Mouse (Mus musculus): ENCODE data around the gene Clec18a. TPM values are rescaled to one million over a fixed set of nuclear protein-coding genes. Genes with fewer than 3 reads are reported as not detected.
"Not testable (repeated sequence)": the region's sequence is repeated elsewhere in the genome, so short reads cannot be mapped to it uniquely, and the experiment has no call there.

Gene Clec18a
- polyA plus RNA-seq, 1 experiment: 29.4 TPM

- no peak for DNase-seq (ENCODE audit: low read depth)
These were observed 36.0 kb downstream of the Clec18a start, which contains the start of gene Exosc6 for GRCm38 (mm10) chr8:111056158-111056663. Gene Exosc6 (plus strand): TSS chr8:111056339.

DNA sequence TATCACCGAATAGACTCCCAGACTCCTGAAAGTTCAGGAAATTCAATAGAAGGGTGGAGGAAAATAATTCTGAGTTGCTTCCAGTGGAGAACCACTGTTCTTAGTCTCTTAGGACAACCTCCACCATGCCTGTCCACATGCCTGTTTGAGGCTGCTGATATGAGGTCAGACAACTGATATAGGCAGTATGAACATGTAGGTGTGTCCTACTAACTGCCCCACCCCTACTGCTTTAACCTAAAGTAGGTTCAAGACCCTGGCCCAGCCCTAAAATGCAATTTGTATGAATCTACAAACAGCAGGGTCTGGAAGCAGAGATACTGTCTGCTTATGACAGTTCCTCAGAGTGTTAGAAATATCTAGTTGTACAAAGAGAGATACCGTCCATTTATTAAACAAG is 36.6 kb downstream of the Clec18a start:
- no peak for DNase-seq (ENCODE audit: low read depth)

DNA sequence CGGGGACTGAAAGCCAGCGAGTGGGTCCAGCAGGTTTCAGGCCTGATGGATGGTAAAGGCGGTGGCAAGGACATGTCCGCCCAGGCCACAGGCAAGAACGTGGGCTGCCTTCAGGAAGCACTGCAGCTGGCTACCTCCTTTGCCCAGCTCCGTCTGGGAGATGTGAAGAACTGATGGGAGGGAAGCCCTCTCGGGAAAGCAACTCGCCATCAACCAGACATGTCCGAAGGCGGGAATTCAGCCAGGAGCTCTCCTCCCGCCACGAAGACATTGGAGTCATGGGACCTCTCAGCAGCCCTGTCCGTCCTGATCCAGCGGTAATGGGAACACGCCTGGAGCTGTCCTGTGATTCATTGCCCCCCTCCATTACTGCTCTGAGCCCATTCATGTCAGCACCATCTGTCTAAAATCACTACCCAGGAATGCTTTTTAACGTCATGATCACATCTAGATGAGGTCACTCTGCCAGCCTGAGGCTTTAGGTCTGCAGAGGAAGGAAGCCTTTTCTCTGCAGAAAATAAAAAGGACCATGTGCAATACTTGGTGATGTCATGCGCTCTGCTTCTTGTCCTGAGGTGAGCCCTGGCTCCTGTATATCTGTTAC is 37.1 kb downstream of the Clec18a start:
- no peak for DNase-seq (ENCODE audit: low read depth)

GRCm38 (mm10) chr8:111053827-111054518 is 38.3 kb downstream of the Clec18a start:
- no peak for DNase-seq (ENCODE audit: low read depth)

GRCm38 (mm10) chr8:111049106-111049505 is 43.1 kb downstream of the Clec18a start:
- DNase-seq (ENCODE audit: low read depth): no peak

DNA sequence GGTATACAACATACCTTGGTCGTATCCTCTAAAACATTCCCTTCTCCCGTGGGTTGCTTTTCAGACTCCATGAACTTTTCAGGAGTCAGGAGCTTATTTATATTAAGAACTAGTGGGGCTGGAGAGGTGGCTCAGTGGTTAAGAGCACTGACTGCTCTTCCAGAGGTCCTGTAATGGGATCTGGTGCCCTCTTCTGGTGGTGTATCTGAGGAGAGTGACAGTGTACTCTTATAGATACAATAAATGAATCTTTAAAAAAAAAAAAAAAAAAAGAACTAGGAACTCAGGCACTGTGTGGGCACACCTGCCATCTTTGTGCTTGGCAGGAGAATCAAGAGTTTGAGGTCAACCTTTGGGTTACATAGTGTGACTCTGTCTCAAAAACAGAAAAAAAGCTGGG is 43.5 kb downstream of the Clec18a start:
- no peak for DNase-seq (ENCODE audit: low read depth)

GRCm38 (mm10) chr8:111044003-111044734 is 48.1 kb downstream of the Clec18a start:
- DNase-seq (ENCODE audit: low read depth): no peak

- no peak for DNase-seq (ENCODE audit: low read depth)
These were observed 49.7 kb downstream of the Clec18a start for GRCm38 (mm10) chr8:111042546-111042945.

GRCm38 (mm10) chr8:111036591-111036990 is 55.6 kb downstream of the Clec18a start:
- DNase-seq (ENCODE audit: low read depth): no peak

DNA sequence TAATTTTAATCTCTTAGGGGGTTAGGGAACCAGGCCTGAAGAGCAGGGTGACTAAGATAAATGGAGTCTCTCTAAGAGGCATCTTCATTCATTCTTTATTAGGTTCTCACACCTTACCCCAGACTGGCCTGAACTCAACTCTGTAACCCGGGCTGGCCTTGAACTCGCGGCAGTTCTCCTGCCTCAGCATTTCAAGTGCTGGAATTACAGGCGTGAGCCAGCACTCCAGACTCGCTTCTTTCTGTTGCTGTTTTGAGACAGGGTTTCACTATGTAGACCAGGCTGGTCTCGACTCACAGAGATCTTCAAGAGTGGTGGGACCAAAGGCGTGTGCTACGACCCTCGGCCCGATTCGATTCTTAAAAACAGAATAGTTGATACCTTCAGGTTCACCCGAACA is 58.0 kb downstream of the Clec18a start:
- no peak for DNase-seq (ENCODE audit: low read depth)

DNA sequence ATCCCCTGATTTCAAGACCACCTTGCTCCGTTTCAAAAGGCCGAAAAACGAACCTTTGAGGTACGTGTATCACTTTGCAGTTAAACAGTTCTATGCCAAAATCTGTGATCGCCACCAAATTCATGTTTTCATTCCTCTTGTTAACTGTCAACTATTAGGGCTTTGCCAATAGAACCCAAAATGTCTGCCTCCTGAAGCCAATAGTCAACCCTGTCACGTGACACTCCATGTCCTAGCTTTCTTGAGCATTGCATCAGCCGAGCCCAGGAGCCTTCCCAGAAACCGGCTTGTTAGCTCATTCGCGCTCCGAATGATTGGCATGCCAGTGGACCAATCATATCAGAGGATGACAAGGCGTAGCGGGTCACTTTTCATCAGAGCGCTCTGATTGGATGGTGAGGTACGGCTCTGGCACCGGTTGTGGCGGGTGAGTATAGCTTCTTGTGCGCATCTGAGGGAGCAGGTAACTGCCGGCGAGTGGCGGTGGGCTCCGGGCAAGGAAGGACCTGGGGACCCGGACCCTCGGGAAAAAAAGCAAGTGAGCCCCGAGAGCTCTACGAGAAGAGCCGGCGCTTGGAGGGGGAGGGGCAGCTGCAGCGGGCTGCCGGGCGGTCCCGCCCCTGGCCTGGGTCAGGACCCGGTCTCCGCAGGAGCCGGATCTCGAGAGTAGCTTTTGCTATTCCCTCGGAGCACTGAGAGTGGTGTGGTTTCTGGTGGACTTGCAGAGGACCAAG is 58.6 kb downstream of the Clec18a start:
- peak; percentile 99 for DNase-seq (ENCODE audit: low read depth)

DNA sequence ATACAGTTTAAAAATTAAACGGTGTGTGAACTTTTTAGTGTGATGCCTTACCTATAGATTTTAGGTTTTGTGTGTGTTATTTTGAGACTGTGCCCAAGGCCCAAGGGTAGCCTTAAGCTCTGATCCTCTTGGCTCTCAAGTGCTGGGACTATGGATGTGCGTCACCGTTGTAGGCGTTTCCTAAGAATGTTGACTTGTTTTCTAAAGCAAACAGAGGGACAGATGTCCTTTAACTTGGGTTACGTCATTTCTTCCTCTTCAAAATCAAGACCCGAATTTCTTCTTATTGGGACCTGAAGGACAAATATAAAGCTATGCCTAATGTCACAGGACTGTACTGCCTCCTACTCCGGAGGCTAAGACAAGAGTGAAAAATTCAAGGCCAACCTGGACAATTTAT is 59.3 kb downstream of the Clec18a start, which contains the start of gene Aars:
Aars (plus strand) TSS at position 229 of the 400 bp plus-strand sequence.
- DNase-seq (ENCODE audit: low read depth): no peak

DNA sequence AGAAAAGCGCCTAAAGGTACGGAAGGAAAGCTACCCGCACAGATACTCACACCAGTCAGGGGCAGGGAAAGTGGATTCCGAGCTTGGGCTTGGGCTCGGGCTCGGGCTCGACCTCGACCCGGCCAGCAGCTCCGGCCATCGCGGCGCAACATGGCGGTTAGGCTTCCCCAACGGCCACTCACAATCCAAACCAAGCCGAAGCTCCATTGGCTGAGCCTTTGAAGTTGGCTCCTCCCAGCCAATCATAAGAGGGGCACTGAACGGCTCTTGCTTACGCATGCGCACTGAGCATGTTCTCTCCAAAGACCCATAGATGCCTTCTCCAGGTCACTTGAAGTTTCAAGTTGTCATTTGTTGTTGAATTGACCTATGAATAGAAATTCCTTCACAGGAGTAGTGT is 60.7 kb downstream of the Clec18a start, which contains the start of gene Ddx19b:
Ddx19b (minus strand) TSS at position 180 of the 400 bp plus-strand sequence.
- no peak for DNase-seq (ENCODE audit: low read depth)

DNA sequence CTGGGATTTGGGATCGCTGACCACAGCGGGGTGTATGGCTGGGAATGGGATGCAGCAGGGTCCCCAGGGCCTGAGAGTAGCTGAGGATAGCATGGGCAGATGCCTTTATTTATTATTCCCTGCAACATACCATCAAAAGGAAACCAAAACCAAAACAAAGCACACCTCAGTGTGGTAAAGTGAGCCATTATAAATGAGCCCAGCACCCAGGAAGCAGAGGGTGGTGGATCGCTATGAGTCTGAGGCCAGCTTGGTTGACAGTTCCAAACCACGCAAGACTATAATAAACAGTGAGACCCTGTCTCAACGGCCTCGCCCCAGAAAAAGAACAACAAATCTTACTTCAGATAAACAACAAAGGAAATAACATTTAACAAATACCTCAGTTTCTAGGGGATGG is 62.2 kb downstream of the Clec18a start:
- DNase-seq (ENCODE audit: low read depth): no peak

GRCm38 (mm10) chr8:111029589-111029988 is 62.6 kb downstream of the Clec18a start:
- no peak for DNase-seq (ENCODE audit: low read depth)

DNA sequence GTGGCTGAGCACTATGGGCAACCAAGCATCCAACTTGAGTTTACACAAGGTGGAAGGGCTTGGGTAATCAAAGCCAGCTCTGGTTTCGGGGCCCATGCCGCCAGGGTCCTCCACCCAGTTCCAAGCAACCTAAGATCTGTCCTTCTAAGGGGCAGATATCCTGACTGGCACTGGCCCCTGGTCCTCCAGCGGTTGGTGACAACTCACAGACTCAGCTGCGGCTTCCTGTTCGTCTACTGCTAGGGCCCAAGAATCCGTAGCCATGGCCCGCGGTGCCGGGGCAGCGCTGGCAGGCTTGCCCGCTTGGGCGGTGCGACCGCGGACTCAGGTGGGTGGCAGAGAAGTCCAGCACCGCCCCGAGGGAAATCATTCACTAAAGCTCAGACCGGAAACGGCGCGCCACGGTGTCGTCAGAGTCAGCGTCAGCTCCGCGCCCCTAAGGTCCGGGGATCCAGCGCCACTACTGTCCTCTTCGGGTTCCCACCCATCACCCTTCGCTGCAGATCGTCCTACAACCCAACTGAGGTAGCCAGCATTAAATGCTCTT is 64.8 kb downstream of the Clec18a start:
- peak; percentile 30 for DNase-seq (ENCODE audit: low read depth)

DNA sequence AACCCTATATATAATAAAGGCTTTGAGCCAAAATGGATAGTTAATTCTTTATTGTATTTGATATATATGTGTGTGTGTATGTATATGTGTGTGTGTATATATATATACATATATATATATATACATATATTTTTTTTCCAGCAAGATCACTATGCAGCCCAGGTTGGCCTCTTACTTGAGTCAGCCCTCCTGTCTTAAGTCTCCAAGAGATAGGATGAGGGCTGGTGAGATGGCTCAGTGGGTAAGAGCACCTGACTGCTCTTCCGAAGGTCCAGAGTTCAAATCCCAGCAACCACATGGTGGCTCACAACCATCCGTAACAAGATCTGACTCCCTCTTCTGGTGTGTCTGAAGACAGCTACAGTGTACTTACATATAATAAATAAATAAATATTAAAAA is 65.6 kb downstream of the Clec18a start:
- DNase-seq (ENCODE audit: low read depth): not testable (repeated sequence)

- not testable (repeated sequence) for DNase-seq (ENCODE audit: low read depth)
These were observed 81.8 kb downstream of the Clec18a start for GRCm38 (mm10) chr8:111010230-111010991.

Measured in gonadal fat pad, adult 2 months (tissue).